Mouse (Mus musculus): ENCODE data around the gene Gpr179. TPM values are rescaled to one million over a fixed set of nuclear protein-coding genes. Genes with fewer than 3 reads are reported as not detected.

The Gpr179 gene
- polyA plus RNA-seq, 1 experiment from 2014 or later: 0.05 TPM

- Histone ChIP-seq H3K27ac (no peak overlapping the region), H3K4me1 (replicated peaks) (peaks cover 8% of the 10 kb centered on the region), H3K9ac (no peak overlapping the region), H3K9me3 (replicated peaks) (no peaks in the 10 kb centered on the region), H3K27me3 (no peaks in the 10 kb centered on the region), H3K4me3 (no peak overlapping the region), H3K4me2 (no peak overlapping the region), H3K36me3 (no peaks in the 10 kb centered on the region)
- 59% methylated on average over 2 of the region's 2 CpGs for WGBS
- no peak for ATAC-seq (replicated peaks; ENCODE audit: insufficient number of reproducible peaks, insufficient read depth, low FRiP score, low read depth)
Measured at GRCm38 (mm10) chr11:97354646-97355045, 2.8 kb upstream of the Gpr179 start.

DNA sequence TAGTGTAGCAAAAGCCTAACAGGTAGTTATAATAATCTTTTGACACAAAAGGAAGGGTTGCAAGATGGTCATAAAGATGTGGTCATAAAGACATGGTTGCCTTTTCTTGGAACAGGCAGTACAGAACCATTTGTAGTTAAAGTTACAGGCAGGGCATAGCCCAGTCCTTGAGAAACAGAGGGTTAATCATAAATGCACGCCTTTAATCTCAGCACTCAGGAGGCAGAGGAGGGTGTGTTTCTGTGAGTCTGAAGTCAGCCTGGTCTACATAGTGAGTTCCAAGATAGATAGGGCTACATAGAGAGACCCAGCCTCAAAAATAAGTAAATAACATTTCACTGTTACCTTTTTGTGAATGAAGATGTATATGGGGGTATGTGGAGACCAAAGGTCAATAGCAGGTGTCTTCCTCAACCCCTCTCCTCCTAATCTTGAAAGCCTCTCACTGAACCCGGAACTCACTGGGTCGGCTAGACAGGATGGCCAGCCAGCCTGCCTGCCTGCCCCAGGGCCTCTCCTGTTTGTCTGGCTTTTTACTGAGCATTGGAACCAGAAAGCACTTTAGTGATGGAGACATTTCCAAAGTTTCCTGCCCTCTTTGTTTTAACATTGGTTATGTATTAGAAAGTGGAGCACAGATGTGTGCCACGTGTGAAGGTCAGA is 1.2 kb upstream of the Gpr179 start:
- Histone ChIP-seq H3K4me3 (no peak overlapping the region), H3K9me3 (replicated peaks) (no peaks in the 10 kb centered on the region), H3K27me3 (no peaks in the 10 kb centered on the region), H3K36me3 (no peaks in the 10 kb centered on the region), H3K27ac (no peak overlapping the region), H3K9ac (no peak overlapping the region), H3K4me2 (no peak overlapping the region), H3K4me1 (replicated peaks) (peaks cover 11% of the 10 kb centered on the region)
- ATAC-seq (replicated peaks; ENCODE audit: insufficient number of reproducible peaks, insufficient read depth, low FRiP score, low read depth): no peak
- 55% methylated on average over 4 of the region's 4 CpGs for WGBS

DNA sequence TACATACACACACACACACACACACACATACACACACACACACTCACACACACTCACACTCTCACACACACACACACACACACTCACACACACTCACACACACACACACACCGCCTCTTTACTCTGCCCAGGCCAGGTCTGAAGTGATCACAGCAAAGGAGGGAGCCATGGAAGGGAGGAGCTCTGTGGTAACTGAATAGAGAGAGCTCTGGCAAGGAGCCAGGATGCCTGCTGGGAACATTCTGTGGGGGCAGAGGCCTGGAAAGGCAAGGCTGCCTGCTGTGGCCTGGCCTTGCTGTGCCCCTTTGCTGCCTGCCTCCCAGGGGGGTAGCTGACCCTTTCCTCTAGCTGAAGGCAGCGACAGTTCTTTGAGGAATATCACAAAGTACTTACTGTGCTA is 1.8 kb downstream of the Gpr179 start:
- Histone ChIP-seq H3K4me1 (replicated peaks) (peaks cover 16% of the 10 kb centered on the region), H3K36me3 (no peaks in the 10 kb centered on the region), H3K4me2 (no peak overlapping the region), H3K27ac (peak overlapping the region; percentile 79), H3K27me3 (no peaks in the 10 kb centered on the region), H3K9me3 (replicated peaks) (no peaks in the 10 kb centered on the region), H3K9ac (no peak overlapping the region), H3K4me3 (no peak overlapping the region)
- peak; percentile 85 for ATAC-seq (replicated peaks; ENCODE audit: insufficient number of reproducible peaks, insufficient read depth, low FRiP score, low read depth)
- 13% methylated on average over 2 of the region's 2 CpGs for WGBS

DNA sequence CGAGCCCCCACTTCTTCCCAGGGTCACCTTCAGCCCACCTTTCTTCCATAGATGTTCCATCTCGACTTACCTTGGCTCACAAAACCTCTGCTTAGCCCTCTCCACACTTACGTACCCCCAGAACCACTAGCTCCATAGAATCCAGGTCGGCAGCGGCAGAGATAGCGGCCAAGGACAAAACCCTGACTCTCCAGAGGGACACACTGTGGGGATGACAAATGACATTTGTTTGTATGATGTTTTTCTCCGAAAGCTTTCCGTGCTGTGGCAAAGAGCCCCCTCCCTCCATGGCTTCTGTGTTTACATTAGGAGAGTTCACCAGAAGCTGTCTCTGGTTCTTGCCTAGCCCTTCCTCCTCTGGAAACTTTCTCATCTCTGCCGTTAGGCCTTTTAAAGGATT is 4.6 kb downstream of the Gpr179 start:
- WGBS: 79% methylated on average over 9 of the region's 9 CpGs
- Histone ChIP-seq H3K4me2 (no peak overlapping the region), H3K27ac (no peak overlapping the region), H3K36me3 (no peaks in the 10 kb centered on the region), H3K9ac (no peak overlapping the region), H3K9me3 (replicated peaks) (no peaks in the 10 kb centered on the region), H3K27me3 (peaks cover 8% of the 10 kb centered on the region), H3K4me1 (replicated peaks) (peaks cover 24% of the 10 kb centered on the region), H3K4me3 (no peak overlapping the region)
- no peak for ATAC-seq (replicated peaks; ENCODE audit: insufficient number of reproducible peaks, insufficient read depth, low FRiP score, low read depth)

GRCm38 (mm10) chr11:97346383-97346782 is 5.5 kb downstream of the Gpr179 start:
- whole genome bisulfite sequencing: 82% methylated on average over 9 of the region's 9 CpGs
- Histone ChIP-seq H3K9ac (no peak overlapping the region), H3K4me1 (replicated peaks) (peaks cover 24% of the 10 kb centered on the region), H3K36me3 (no peaks in the 10 kb centered on the region), H3K4me3 (no peak overlapping the region), H3K9me3 (replicated peaks) (no peaks in the 10 kb centered on the region), H3K4me2 (no peak overlapping the region), H3K27me3 (peaks cover 9% of the 10 kb centered on the region), H3K27ac (no peak overlapping the region)
- ATAC-seq (replicated peaks; ENCODE audit: insufficient number of reproducible peaks, insufficient read depth, low FRiP score, low read depth): no peak

DNA sequence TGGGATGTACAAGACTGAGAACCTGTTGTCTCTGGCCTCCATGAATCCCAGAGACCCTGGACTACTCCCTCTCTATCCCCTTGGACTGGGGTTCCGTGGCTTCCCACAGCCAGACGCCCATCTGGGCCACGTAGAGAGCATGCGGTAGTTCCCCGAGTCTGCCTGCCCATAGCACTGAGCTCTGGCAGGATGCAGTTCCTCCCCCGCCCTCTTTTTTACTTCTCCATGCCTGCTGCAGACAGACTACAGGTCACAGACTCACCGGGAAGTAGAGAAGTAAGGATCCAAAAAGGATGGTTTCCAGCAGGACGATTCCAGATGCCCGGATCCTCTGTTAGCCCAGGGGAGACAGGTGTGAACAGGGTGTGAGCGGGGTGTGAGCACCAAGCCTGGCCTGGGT is 6.4 kb downstream of the Gpr179 start:
- no peak for ATAC-seq (replicated peaks; ENCODE audit: insufficient number of reproducible peaks, insufficient read depth, low FRiP score, low read depth)
- no peak overlapping the region for H3K27ac ChIP-seq
- no peak overlapping the region for H3K9ac ChIP-seq
- peaks cover 24% of the 10 kb centered on the region for H3K4me1 ChIP-seq (replicated peaks)
- H3K4me2 ChIP-seq: no peak overlapping the region
- WGBS: 54% methylated on average over 10 of the region's 10 CpGs
- H3K36me3 ChIP-seq: no peaks in the 10 kb centered on the region
- no peaks in the 10 kb centered on the region for H3K9me3 ChIP-seq (replicated peaks)
- no peak overlapping the region for H3K4me3 ChIP-seq
- peaks cover 11% of the 10 kb centered on the region for H3K27me3 ChIP-seq

- Histone ChIP-seq H3K27ac (no peak overlapping the region), H3K4me2 (peak overlapping the region; percentile 54), H3K9me3 (replicated peaks) (no peaks in the 10 kb centered on the region), H3K27me3 (peaks cover 11% of the 10 kb centered on the region), H3K36me3 (no peaks in the 10 kb centered on the region), H3K9ac (no peak overlapping the region), H3K4me3 (peak overlapping the region; percentile 10; the same call in 1 of the 2 replicates), H3K4me1 (replicated peaks) (peaks cover 19% of the 10 kb centered on the region)
- ATAC-seq (replicated peaks; ENCODE audit: insufficient number of reproducible peaks, insufficient read depth, low FRiP score, low read depth): no peak
- 17% methylated on average over 17 of the region's 17 CpGs for WGBS
Measured at GRCm38 (mm10) chr11:97343619-97344018, 8.3 kb downstream of the Gpr179 start.

DNA sequence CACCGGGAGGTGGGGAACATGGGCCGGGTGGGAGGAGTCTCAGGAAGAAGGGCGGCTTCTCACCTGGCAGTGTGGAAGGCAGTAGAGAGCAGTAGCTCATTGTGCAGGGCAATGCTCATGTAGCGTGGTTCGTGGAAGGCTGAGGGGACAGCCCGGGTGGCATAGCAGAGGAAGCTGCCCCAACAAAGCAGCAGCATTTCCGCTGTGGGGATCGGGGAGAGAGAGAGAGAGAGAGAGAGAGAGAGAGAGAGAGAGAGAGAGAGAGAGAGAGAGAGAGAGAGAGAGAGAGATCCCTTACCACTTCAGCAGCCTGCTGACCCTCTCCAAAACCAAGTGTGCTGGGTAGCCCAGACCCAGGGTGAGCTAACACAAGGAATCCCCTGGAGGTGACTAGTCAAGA is 8.7 kb downstream of the Gpr179 start:
- Histone ChIP-seq H3K36me3 (no peaks in the 10 kb centered on the region), H3K4me3 (no peak overlapping the region), H3K4me1 (replicated peaks) (peaks cover 24% of the 10 kb centered on the region), H3K9me3 (replicated peaks) (no peaks in the 10 kb centered on the region), H3K9ac (no peak overlapping the region), H3K27ac (no peak overlapping the region), H3K27me3 (peaks cover 11% of the 10 kb centered on the region), H3K4me2 (peak overlapping the region; percentile 54; the same call in 1 of the 2 replicates)
- ATAC-seq (replicated peaks; ENCODE audit: insufficient number of reproducible peaks, insufficient read depth, low FRiP score, low read depth): no peak
- 30% methylated on average over 8 of the region's 8 CpGs for WGBS

- Histone ChIP-seq H3K27ac (peak overlapping the region; percentile 68), H3K36me3 (no peaks in the 10 kb centered on the region), H3K27me3 (peaks cover 41% of the 10 kb centered on the region), H3K9ac (peak overlapping the region; percentile 29), H3K4me3 (peak overlapping the region; percentile 33), H3K9me3 (replicated peaks) (no peaks in the 10 kb centered on the region), H3K4me1 (replicated peaks) (peaks cover 25% of the 10 kb centered on the region), H3K4me2 (peak overlapping the region; percentile 65)
- no peak for ATAC-seq (replicated peaks; ENCODE audit: insufficient number of reproducible peaks, insufficient read depth, low FRiP score, low read depth)
- WGBS: 14% methylated on average over 17 of the region's 17 CpGs
Measured at GRCm38 (mm10) chr11:97338977-97339315, 12.9 kb downstream of the Gpr179 start.

GRCm38 (mm10) chr11:97338302-97338976 is 13.4 kb downstream of the Gpr179 start:
- 28% methylated on average over 21 of the region's 21 CpGs for WGBS
- Histone ChIP-seq H3K4me3 (peak overlapping the region; percentile 33), H3K9me3 (replicated peaks) (no peaks in the 10 kb centered on the region), H3K9ac (peak overlapping the region; percentile 29), H3K36me3 (no peaks in the 10 kb centered on the region), H3K27ac (peak overlapping the region; percentile 68), H3K4me2 (peak overlapping the region; percentile 65), H3K27me3 (peaks cover 36% of the 10 kb centered on the region), H3K4me1 (replicated peaks) (peaks cover 20% of the 10 kb centered on the region)
- ATAC-seq (replicated peaks; ENCODE audit: insufficient number of reproducible peaks, insufficient read depth, low FRiP score, low read depth): peak; percentile 61; the same call in 1 of the 2 replicates

DNA sequence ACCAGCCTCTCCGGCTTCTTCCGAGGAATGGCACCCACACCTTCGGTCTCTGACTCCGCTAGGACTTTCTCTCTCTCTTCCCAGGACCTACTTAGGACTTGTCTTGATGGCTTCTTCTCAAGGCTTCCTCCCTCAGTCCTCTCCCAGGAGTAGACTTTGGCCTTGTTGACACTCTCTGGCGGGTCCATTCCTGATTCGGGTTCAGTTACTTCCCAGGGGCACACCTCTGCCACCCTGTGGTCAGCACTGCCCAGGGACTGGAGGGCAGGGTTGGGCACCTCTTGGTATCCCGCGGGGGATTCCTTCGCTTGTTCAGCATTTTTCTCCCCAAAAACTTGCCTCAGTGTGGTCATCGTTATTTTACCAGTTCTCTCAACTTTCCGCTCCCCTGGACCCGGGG is 14.5 kb downstream of the Gpr179 start:
- peaks cover 34% of the 10 kb centered on the region for H3K27me3 ChIP-seq
- no peak overlapping the region for H3K4me2 ChIP-seq
- H3K36me3 ChIP-seq: no peaks in the 10 kb centered on the region
- H3K9ac ChIP-seq: no peak overlapping the region
- no peak overlapping the region for H3K4me3 ChIP-seq
- 81% methylated on average over 12 of the region's 12 CpGs for WGBS
- peaks cover 18% of the 10 kb centered on the region for H3K4me1 ChIP-seq (replicated peaks)
- H3K9me3 ChIP-seq (replicated peaks): no peaks in the 10 kb centered on the region
- H3K27ac ChIP-seq: no peak overlapping the region
- no peak for ATAC-seq (replicated peaks; ENCODE audit: insufficient number of reproducible peaks, insufficient read depth, low FRiP score, low read depth)
